Mouse (Mus musculus): ENCODE results near the gene Myg1. TPM values are rescaled to one million over a fixed set of nuclear protein-coding genes. Genes with fewer than 3 reads are reported as not detected.

Gene Myg1
- polyA plus RNA-seq (2014; fragmentation: Illumina TruSeq; extraction: RNeasy Lipid Tissue Mini Kit (QIAGEN cat#74804); ENCODE audit: low read depth, low replicate concordance), result 8.4 TPM

GRCm38 (mm10) chr15:102331610-102332015 lies at the start of gene Myg1:
Gene Myg1 (plus strand): TSS chr15:102331709.

DNA sequence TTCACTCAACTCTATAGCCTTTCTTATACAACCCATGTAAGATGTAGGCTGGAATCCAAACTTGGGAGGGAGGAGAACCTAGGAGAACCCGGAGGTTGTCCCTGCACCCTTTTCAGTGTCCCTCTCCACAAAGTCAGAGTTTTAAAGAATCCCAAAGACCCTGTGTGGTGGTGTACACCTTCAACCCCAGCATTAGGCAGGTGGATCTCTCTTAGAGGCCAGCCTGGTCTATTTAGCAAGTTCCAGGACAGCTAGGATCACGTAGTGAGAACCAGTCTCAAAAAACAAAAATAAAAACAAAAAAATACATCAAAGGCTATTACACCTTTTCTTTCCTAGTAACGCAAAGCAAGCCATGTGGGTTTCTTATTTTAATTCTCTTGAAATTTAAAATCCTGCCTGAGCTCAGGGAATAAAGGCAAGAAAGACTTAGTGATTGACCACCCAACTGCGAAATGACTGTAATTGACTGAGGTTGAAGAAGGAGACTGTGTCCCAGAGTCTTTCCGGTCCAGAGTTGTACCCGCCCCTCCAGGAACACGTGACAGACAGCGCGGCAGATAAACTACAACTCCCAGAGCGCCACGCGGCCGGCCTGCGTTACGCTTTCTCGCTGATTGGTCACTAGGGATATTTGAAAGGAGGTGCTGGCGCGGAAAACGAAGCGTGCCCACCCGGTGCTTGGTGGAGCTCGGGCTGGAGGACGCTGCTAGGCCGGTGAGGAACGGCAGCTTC lies 35.7 kb upstream of the Myg1 start, which contains the start of gene Espl1:
Espl1 (plus strand) TSS at position 634 of the 735 bp plus-strand sequence.

DNA sequence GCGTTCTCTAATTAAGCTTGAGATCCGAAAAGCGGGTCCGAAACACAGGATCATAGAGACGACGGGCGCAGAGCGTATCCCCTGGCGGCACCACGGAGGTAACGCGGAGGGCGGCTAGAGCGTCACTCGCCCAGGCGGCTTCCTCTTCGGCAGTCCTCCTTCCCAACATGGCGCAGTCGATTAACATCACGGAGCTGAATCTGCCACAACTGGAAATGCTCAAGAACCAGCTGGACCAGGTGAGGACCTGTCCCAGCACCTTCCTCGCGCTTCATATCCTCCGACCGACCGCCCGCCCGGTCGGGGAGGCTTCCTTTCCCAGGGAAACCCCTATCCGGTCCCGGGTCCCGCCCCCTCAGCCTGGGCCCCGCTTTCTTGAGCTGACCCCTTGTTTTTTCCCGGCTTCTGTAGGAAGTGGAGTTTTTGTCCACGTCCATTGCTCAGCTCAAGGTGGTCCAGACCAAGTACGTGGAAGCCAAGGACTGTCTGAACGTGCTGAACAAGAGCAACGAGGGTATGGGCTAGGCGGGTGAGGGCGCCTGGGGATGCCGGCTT lies 5.4 kb upstream of the Myg1 start, which contains the start of gene Pfdn5:
Pfdn5 (plus strand) TSS at position 95 of the 555 bp plus-strand sequence.

DNA sequence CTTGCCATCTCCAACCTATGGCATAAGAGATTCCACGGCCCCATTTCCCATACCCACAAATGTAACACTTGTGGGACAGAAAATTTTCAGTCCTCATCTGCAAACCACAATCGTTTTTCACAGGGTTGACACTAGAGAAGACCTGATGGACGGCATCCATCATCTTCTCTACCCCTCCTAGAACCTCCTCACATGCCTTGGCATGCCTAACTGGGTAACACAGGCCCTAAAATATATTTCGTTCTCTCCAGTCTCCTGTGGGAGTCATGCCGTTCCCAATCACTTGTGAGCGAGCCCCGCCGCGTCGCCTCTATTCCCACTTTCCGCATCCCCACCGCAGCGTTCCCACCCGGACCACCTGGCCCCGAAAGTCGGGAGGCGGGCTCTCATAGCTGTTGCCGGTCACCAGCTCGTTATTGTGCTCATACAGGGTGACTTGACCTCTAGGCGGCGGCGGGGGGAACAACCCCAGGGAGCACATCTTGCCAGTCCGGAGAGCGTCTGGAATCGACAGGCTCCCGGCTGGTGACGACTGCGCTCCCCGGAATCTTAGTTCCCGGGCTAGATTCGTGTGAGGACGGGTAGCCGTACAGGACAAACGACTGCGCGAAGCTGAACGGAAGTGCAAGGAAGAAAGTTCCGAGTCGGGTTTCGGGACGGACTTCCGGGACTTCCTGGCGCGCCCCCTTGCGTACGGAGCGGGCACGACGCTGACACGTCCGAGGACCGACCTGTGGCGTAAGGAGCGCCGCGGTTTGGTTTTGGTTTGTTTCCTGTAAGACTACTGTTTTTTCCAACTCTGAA lies 18.8 kb downstream of the Myg1 start, which contains the start of gene Aaas:
Aaas (minus strand) TSS at position 634 of the 804 bp plus-strand sequence.

GRCm38 (mm10) chr15:102366733-102367344 lies 35.3 kb downstream of the Myg1 start, which contains the start of gene Sp7:
Gene Sp7 (minus strand): TSS chr15:102367182.

Other genes starting within 250 kb of the Myg1 start
- gene Tns2, start 231.3 kb upstream of the Myg1 start, polyA plus RNA-seq (2014; fragmentation: Illumina TruSeq; extraction: RNeasy Lipid Tissue Mini Kit (QIAGEN cat#74804); ENCODE audit: low read depth, low replicate concordance), result 17.3 TPM
- 1.5 TPM for gene Spryd3, start 195.5 kb upstream of the Myg1 start, polyA plus RNA-seq (2014; fragmentation: Illumina TruSeq; extraction: RNeasy Lipid Tissue Mini Kit (QIAGEN cat#74804); ENCODE audit: low read depth, low replicate concordance)
- gene Igfbp6, start 187.3 kb upstream of the Myg1 start, polyA plus RNA-seq (2014; fragmentation: Illumina TruSeq; extraction: RNeasy Lipid Tissue Mini Kit (QIAGEN cat#74804); ENCODE audit: low read depth, low replicate concordance), result 0.41 TPM
- 0.32 TPM for gene Soat2, start 181.2 kb upstream of the Myg1 start, polyA plus RNA-seq (2014; fragmentation: Illumina TruSeq; extraction: RNeasy Lipid Tissue Mini Kit (QIAGEN cat#74804); ENCODE audit: low read depth, low replicate concordance)
- 47.3 TPM for gene Zfp740, start 128.5 kb upstream of the Myg1 start, polyA plus RNA-seq (2014; fragmentation: Illumina TruSeq; extraction: RNeasy Lipid Tissue Mini Kit (QIAGEN cat#74804); ENCODE audit: low read depth, low replicate concordance)
- 18.2 TPM for gene Csad, start 127.0 kb upstream of the Myg1 start, polyA plus RNA-seq (2014; fragmentation: Illumina TruSeq; extraction: RNeasy Lipid Tissue Mini Kit (QIAGEN cat#74804); ENCODE audit: low read depth, low replicate concordance)
- gene Itgb7, start 99.8 kb upstream of the Myg1 start, polyA plus RNA-seq (2014; fragmentation: Illumina TruSeq; extraction: RNeasy Lipid Tissue Mini Kit (QIAGEN cat#74804); ENCODE audit: low read depth, low replicate concordance), result 0.47 TPM
- gene Rarg, start 74.2 kb upstream of the Myg1 start, polyA plus RNA-seq (2014; fragmentation: Illumina TruSeq; extraction: RNeasy Lipid Tissue Mini Kit (QIAGEN cat#74804); ENCODE audit: low read depth, low replicate concordance), result 3.6 TPM
- not detected for gene Gm9918, start 61.1 kb upstream of the Myg1 start, polyA plus RNA-seq (2014; fragmentation: Illumina TruSeq; extraction: RNeasy Lipid Tissue Mini Kit (QIAGEN cat#74804); ENCODE audit: low read depth, low replicate concordance)
- 0.66 TPM for gene Mfsd5, start 52.3 kb upstream of the Myg1 start, polyA plus RNA-seq (2014; fragmentation: Illumina TruSeq; extraction: RNeasy Lipid Tissue Mini Kit (QIAGEN cat#74804); ENCODE audit: low read depth, low replicate concordance)
- gene Espl1, start 35.4 kb upstream of the Myg1 start, polyA plus RNA-seq (2014; fragmentation: Illumina TruSeq; extraction: RNeasy Lipid Tissue Mini Kit (QIAGEN cat#74804); ENCODE audit: low read depth, low replicate concordance), result 0.13 TPM
- 39.0 TPM for gene Pfdn5, start 5.6 kb upstream of the Myg1 start, polyA plus RNA-seq (2014; fragmentation: Illumina TruSeq; extraction: RNeasy Lipid Tissue Mini Kit (QIAGEN cat#74804); ENCODE audit: low read depth, low replicate concordance)
- 3.3 TPM for gene Aaas, start 19.1 kb downstream of the Myg1 start, polyA plus RNA-seq (2014; fragmentation: Illumina TruSeq; extraction: RNeasy Lipid Tissue Mini Kit (QIAGEN cat#74804); ENCODE audit: low read depth, low replicate concordance)
- gene Sp7, start 35.5 kb downstream of the Myg1 start, polyA plus RNA-seq (2014; fragmentation: Illumina TruSeq; extraction: RNeasy Lipid Tissue Mini Kit (QIAGEN cat#74804); ENCODE audit: low read depth, low replicate concordance), result not detected
- gene Sp1, start 74.4 kb downstream of the Myg1 start, polyA plus RNA-seq (2014; fragmentation: Illumina TruSeq; extraction: RNeasy Lipid Tissue Mini Kit (QIAGEN cat#74804); ENCODE audit: low read depth, low replicate concordance), result 124 TPM
- gene Amhr2, start 113.7 kb downstream of the Myg1 start, polyA plus RNA-seq (2014; fragmentation: Illumina TruSeq; extraction: RNeasy Lipid Tissue Mini Kit (QIAGEN cat#74804); ENCODE audit: low read depth, low replicate concordance), result not detected
- 196 TPM for gene Prr13, start 127.3 kb downstream of the Myg1 start, polyA plus RNA-seq (2014; fragmentation: Illumina TruSeq; extraction: RNeasy Lipid Tissue Mini Kit (QIAGEN cat#74804); ENCODE audit: low read depth, low replicate concordance)
- gene Pcbp2, start 138.8 kb downstream of the Myg1 start, polyA plus RNA-seq (2014; fragmentation: Illumina TruSeq; extraction: RNeasy Lipid Tissue Mini Kit (QIAGEN cat#74804); ENCODE audit: low read depth, low replicate concordance), result 677 TPM
- gene Gm10337, start 172.0 kb downstream of the Myg1 start, polyA plus RNA-seq (2014; fragmentation: Illumina TruSeq; extraction: RNeasy Lipid Tissue Mini Kit (QIAGEN cat#74804); ENCODE audit: low read depth, low replicate concordance), result not detected
- 1.5 TPM for gene Map3k12, start 185.4 kb downstream of the Myg1 start, polyA plus RNA-seq (2014; fragmentation: Illumina TruSeq; extraction: RNeasy Lipid Tissue Mini Kit (QIAGEN cat#74804); ENCODE audit: low read depth, low replicate concordance)
- gene Tarbp2, start 186.5 kb downstream of the Myg1 start, polyA plus RNA-seq (2014; fragmentation: Illumina TruSeq; extraction: RNeasy Lipid Tissue Mini Kit (QIAGEN cat#74804); ENCODE audit: low read depth, low replicate concordance), result 2.9 TPM
- gene Npff, start 193.2 kb downstream of the Myg1 start, polyA plus RNA-seq (2014; fragmentation: Illumina TruSeq; extraction: RNeasy Lipid Tissue Mini Kit (QIAGEN cat#74804); ENCODE audit: low read depth, low replicate concordance), result 0.95 TPM